Mouse (Mus musculus) myocyte (in vitro differentiated cells): Measurements from ENCODE around the gene 4933430I17Rik. TPM values are rescaled to one million over a fixed set of nuclear protein-coding genes. Genes with fewer than 3 reads are reported as not detected.

Source experiments
- H3K27me3 ChIP-seq: one replicate; pipeline ENCODE4 v1.6.1; 2011; ENCODE audit not compliant: control insufficient read depth, insufficient read depth, insufficient read length
- H3K36me3 ChIP-seq: one replicate; pipeline ENCODE4 v1.6.1; 2011; ENCODE audit not compliant: control insufficient read depth, insufficient read depth
- H3K4me2 ChIP-seq: one replicate; pipeline ENCODE4 v1.6.1; 2011; ENCODE audit warnings: low read depth, control low read depth
- H3K4me3 ChIP-seq: one replicate; pipeline ENCODE4 v1.5.1; 2011; ENCODE audit warnings: mild to moderate bottlenecking, control low read depth, moderate library complexity
- H3K79me2 ChIP-seq: one replicate; pipeline ENCODE4 v1.6.1; 2011; ENCODE audit not compliant: control insufficient read depth, insufficient read depth
- H3ac ChIP-seq: one replicate; pipeline ENCODE4 v1.6.1; 2011; ENCODE audit not compliant: control insufficient read depth, insufficient read length
- CEBPB ChIP-seq: IDR thresholded peaks from 2 replicates; pipeline ENCODE4 v1.6.1; 2011; ENCODE audit warnings: mild to moderate bottlenecking, moderate library complexity; ENCODE audit not compliant: poor library complexity, insufficient read depth, severe bottlenecking
- E2F4 ChIP-seq: IDR thresholded peaks from one replicate; pipeline ENCODE4 v1.6.1; 2011; ENCODE audit warnings: mild to moderate bottlenecking, control low read depth, moderate library complexity; ENCODE audit not compliant: insufficient read depth
- MAX ChIP-seq: IDR thresholded peaks from one replicate; pipeline ENCODE4 v1.6.1; 2011; ENCODE audit warnings: low read depth, mild to moderate bottlenecking, control low read depth
- MYOD1 ChIP-seq, 3 experiments: IDR thresholded peaks; one replicate each; pipeline ENCODE4 v1.6.1; 2011; ENCODE audit warnings: control low read depth in 2 of 3, low read depth in 2 of 3, mild to moderate bottlenecking in 2 of 3, moderate library complexity in 1 of 3; ENCODE audit not compliant: insufficient read length in 2 of 3, control insufficient read depth in 1 of 3
- MYOG ChIP-seq, 3 experiments: IDR thresholded peaks; one replicate each; pipeline ENCODE4 v1.6.1; 2011; ENCODE audit warnings: control low read depth in 2 of 3, low read depth in 2 of 3, mild to moderate bottlenecking in 2 of 3; ENCODE audit not compliant: insufficient read length in 2 of 3, control insufficient read depth in 1 of 3, insufficient read depth in 1 of 3
- POLR2A ChIP-seq: IDR thresholded peaks from one replicate; pipeline ENCODE4 v1.6.1; 2011; ENCODE audit warnings: low read depth, mild to moderate bottlenecking, control low read depth, moderate library complexity; ENCODE audit not compliant: insufficient read length
- POLR2AphosphoS2 ChIP-seq: IDR thresholded peaks from one replicate; pipeline ENCODE4 v1.6.1; 2011; ENCODE audit warnings: low read depth, control low read depth; ENCODE audit not compliant: insufficient read length
- REST ChIP-seq: IDR thresholded peaks from one replicate; pipeline ENCODE4 v1.6.1; 2011; ENCODE audit warnings: mild to moderate bottlenecking, control low read depth, moderate library complexity; ENCODE audit not compliant: insufficient read depth, insufficient read length
- SRF ChIP-seq: IDR thresholded peaks from one replicate; pipeline ENCODE4 v1.6.1; 2011; ENCODE audit warnings: low read depth; ENCODE audit not compliant: control insufficient read depth, insufficient read length
- TCF12 ChIP-seq: IDR thresholded peaks from one replicate; pipeline ENCODE4 v1.6.1; 2011; ENCODE audit warnings: mild to moderate bottlenecking, control low read depth; ENCODE audit not compliant: poor library complexity, insufficient read depth, severe bottlenecking
- TCF3 ChIP-seq: IDR thresholded peaks from one replicate; pipeline ENCODE4 v1.6.1; 2011; ENCODE audit warnings: low read depth, control low read depth; ENCODE audit not compliant: insufficient read length
- USF1 ChIP-seq: IDR thresholded peaks from one replicate; pipeline ENCODE4 v1.6.1; 2011; ENCODE audit warnings: low read depth, mild to moderate bottlenecking, control low read depth, moderate library complexity
- polyA plus RNA-seq: library from polyadenylated mRNA; unstranded; fragments of >200 nt; fragmentation: generic; extraction: Trizol; gene quantifications from one replicate; pipeline ENCODE4 v1.2.1, GENCODE M21; 2012; ENCODE audit warnings: missing spikeins

Gene 4933430I17Rik
- polyA plus RNA-seq, 1 experiment, result 0.08 TPM

DNA sequence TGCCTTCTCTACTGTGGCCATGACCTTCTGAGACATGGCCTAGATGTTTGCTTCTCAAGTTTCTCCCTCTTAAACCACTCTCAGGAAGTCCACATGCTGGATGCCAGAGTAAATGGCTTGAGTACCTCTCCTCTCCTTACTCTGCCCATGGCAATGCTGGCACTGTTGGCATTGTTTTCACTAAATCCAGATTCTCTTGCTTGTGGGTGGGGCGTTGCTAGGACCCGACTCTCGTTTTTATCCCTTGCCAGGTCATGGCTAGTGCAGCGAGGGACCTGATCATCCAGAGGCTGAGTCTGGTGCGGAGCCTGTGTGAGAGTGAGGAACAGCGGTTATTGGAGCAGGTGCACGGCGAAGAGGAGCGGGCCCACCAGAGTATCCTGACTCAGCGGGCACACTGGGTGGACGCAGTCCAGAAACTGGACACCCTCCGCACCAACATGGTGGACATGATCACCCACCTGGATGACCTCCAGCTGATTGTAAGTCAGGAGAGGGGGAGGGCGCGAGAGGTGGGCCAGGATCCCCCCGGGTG, 38.9 kb upstream of the 4933430I17Rik start:
- H3K79me2 ChIP-seq, result no peaks in the 10 kb centered on the region
- H3K27me3 ChIP-seq, result no peaks in the 10 kb centered on the region
- no peaks in the 10 kb centered on the region for H3K36me3 ChIP-seq
- H3K4me3 ChIP-seq, result no peak overlapping the region
- no peak overlapping the region for H3ac ChIP-seq
- TF ChIP-seq TCF12 (no peak), MYOD1 (IDR thresholded peaks at IDR 0.05; ENCODE audit: control insufficient read depth in 1 of 3, insufficient read length in 2 of 3, low read depth in 2 of 3) (no peak), TCF3 (no peak), REST (no peak), MYOG (IDR thresholded peaks at IDR 0.05; ENCODE audit: control insufficient read depth in 1 of 3, insufficient read depth in 1 of 3, insufficient read length in 2 of 3, low read depth in 2 of 3) (no peak), POLR2A (no peak), USF1 (no peak), E2F4 (no peak), SRF (no peak), CEBPB (no peak), MAX (no peak)
- no peak overlapping the region for H3K4me2 ChIP-seq

DNA sequence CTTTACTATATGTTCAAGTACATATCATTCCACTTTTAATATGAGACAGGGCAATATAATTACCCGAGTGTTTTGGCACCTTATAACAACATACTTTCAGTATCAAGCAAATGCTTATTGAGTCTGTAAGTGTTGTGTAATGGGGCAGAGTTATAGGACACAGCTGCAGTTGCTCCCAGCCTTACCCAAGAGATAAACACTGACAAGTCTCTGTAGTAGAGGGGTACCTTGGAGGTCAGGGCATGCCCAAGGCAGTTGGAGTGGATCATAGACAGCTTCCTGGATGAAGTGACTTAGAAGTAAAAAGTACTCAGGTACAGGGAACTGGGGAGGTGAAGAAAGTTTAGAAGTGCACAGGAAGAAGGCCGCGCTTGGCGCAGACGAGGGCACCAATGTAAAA, 38.0 kb upstream of the 4933430I17Rik start:
- Histone ChIP-seq H3ac (no peak overlapping the region), H3K36me3 (no peaks in the 10 kb centered on the region), H3K4me3 (no peak overlapping the region), H3K79me2 (no peaks in the 10 kb centered on the region), H3K27me3 (no peaks in the 10 kb centered on the region), H3K4me2 (peak overlapping the region; percentile 1)
- no peak for TF ChIP-seq TCF3

- Histone ChIP-seq H3K27me3 (no peaks in the 10 kb centered on the region), H3K36me3 (no peaks in the 10 kb centered on the region), H3K4me2 (no peak overlapping the region), H3K4me3 (no peak overlapping the region), H3K79me2 (no peaks in the 10 kb centered on the region), H3ac (no peak overlapping the region)
- TF ChIP-seq CEBPB (no peak), TCF3 (no peak), E2F4 (no peak), MYOG (IDR thresholded peaks at IDR 0.05; ENCODE audit: control insufficient read depth in 1 of 3, insufficient read depth in 1 of 3, insufficient read length in 2 of 3, low read depth in 2 of 3) (no peak), MYOD1 (IDR thresholded peaks at IDR 0.05; ENCODE audit: control insufficient read depth in 1 of 3, insufficient read length in 2 of 3, low read depth in 2 of 3) (no peak), REST (no peak), USF1 (no peak), TCF12 (no peak), SRF (no peak), POLR2A (no peak)
Observed at GRCm38 (mm10) chr4:62487914-62488313, 37.3 kb upstream of the 4933430I17Rik start.

DNA sequence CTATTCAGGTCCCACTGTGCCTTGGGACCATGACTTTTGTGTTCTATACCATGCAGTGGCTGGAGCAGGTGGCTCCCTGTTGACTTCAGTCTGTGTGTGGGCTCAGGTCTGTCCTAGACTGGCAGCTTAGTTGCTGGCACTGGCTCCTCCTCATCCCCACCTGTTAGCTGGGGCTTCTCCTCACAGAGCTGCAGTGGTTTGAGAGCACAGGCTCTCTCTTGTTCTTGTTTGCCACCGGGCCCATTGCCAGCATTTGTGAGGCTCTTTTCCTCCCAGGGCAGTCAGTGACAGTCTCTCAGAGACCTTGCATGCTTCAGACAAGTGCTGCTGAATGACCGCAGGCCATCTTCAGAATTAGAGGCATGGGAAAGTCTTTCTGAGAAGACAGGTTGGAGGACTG, 32.5 kb upstream of the 4933430I17Rik start:
- Histone ChIP-seq H3K27me3 (no peaks in the 10 kb centered on the region), H3ac (no peak overlapping the region), H3K36me3 (no peaks in the 10 kb centered on the region), H3K4me3 (no peak overlapping the region), H3K79me2 (no peaks in the 10 kb centered on the region), H3K4me2 (no peak overlapping the region)
- no peak for TF ChIP-seq POLR2AphosphoS2
- TF ChIP-seq CEBPB, result no peak
- TF ChIP-seq TCF12, result no peak
- no peak for TF ChIP-seq E2F4
- no peak for TF ChIP-seq POLR2A
- TF ChIP-seq TCF3, result no peak
- no peak for TF ChIP-seq USF1
- no peak for TF ChIP-seq MAX
- no peak for TF ChIP-seq SRF
- no peak for TF ChIP-seq MYOG (IDR thresholded peaks at IDR 0.05; ENCODE audit: control insufficient read depth in 1 of 3, insufficient read depth in 1 of 3, insufficient read length in 2 of 3, low read depth in 2 of 3)
- TF ChIP-seq REST, result no peak
- TF ChIP-seq MYOD1 (IDR thresholded peaks at IDR 0.05; ENCODE audit: control insufficient read depth in 1 of 3, insufficient read length in 2 of 3, low read depth in 2 of 3), result no peak

GRCm38 (mm10) chr4:62494230-62494629, 30.9 kb upstream of the 4933430I17Rik start:
- Histone ChIP-seq H3K27me3 (no peaks in the 10 kb centered on the region), H3K4me2 (peak overlapping the region; percentile 5), H3ac (no peak overlapping the region), H3K36me3 (no peaks in the 10 kb centered on the region), H3K4me3 (no peak overlapping the region), H3K79me2 (no peaks in the 10 kb centered on the region)
- TF ChIP-seq POLR2A (no peak), MYOG (IDR thresholded peaks at IDR 0.05; ENCODE audit: control insufficient read depth in 1 of 3, insufficient read depth in 1 of 3, insufficient read length in 2 of 3, low read depth in 2 of 3) (peak in 1 of 3 experiments; percentile 87), TCF3 (no peak), MYOD1 (IDR thresholded peaks at IDR 0.05; ENCODE audit: control insufficient read depth in 1 of 3, insufficient read length in 2 of 3, low read depth in 2 of 3) (peak in 1 of 3 experiments; percentile 66), REST (no peak), POLR2AphosphoS2 (no peak), TCF12 (peak; percentile 77)
